Mouse (Mus musculus) CH12.LX (cell line): ENCODE results near the gene Prep. TPM values are rescaled to one million over a fixed set of nuclear protein-coding genes. Genes with fewer than 3 reads are reported as not detected.
"Not testable (repeated sequence)": the region's sequence is repeated elsewhere in the genome, so short reads cannot be mapped to it uniquely, and the experiment has no call there.

Experiments used
- DNase-seq: peaks from one replicate; pipeline ENCODE4 v3.0.0-alpha.2; 2013; ENCODE audit errors: extremely low read depth
- H3K27ac ChIP-seq: 2 replicates; pipeline ENCODE4 v1.5.1; 2012; ENCODE audit warnings: low read depth, mild to moderate bottlenecking, control low read depth, moderate library complexity; ENCODE audit not compliant: insufficient read depth
- H3K27me3 ChIP-seq: replicated peaks from 2 replicates; pipeline ENCODE3; 2012; ENCODE audit warnings: inconsistent platforms
- H3K36me3 ChIP-seq, 2 experiments: replicated peaks in 1 of 2; 2 replicates each; pipeline versions ENCODE3 to v1.6.1; 2012; ENCODE audit warnings: inconsistent platforms in 1 of 2, low read length in 1 of 2, mild to moderate bottlenecking in 1 of 2, mixed read lengths in 1 of 2, moderate library complexity in 1 of 2; ENCODE audit not compliant: control insufficient read depth in 1 of 2, insufficient read depth in 1 of 2
- H3K4me1 ChIP-seq, 2 experiments: 2 replicates each; pipeline ENCODE4 v1.6.1; 2012; ENCODE audit warnings: inconsistent platforms in 1 of 2, moderate library complexity in 1 of 2; ENCODE audit not compliant: insufficient read depth in 2 of 2, control insufficient read depth in 1 of 2
- H3K4me2 ChIP-seq: 2 replicates; pipeline ENCODE4 v1.6.1; 2012; ENCODE audit warnings: low read depth, mild to moderate bottlenecking, control low read depth; ENCODE audit not compliant: poor library complexity, insufficient read depth, severe bottlenecking
- H3K4me3 ChIP-seq, 3 experiments: fragments of 150-350 bp in 1 of 3; sonication (generic) in 1 of 3; replicated peaks in 1 of 3; 2 replicates each; pipeline versions ENCODE3 to v1.5.1; 2011 to 2012; ENCODE audit warnings: low read depth in 2 of 3, low read length in 2 of 3, mild to moderate bottlenecking in 2 of 3, moderate library complexity in 2 of 3, control low read depth in 1 of 3, improper control_type of control experiment in 1 of 3, inconsistent platforms in 1 of 3, mixed read lengths in 1 of 3; ENCODE audit not compliant: poor library complexity in 1 of 3
- H3K79me2 ChIP-seq: replicated peaks from 2 replicates; pipeline ENCODE4 v1.6.1; 2012; ENCODE audit warnings: mild to moderate bottlenecking, moderate library complexity; ENCODE audit not compliant: control insufficient read depth, poor library complexity, insufficient read depth, severe bottlenecking; ENCODE audit errors: extremely low read depth
- H3K9ac ChIP-seq: 2 replicates; pipeline ENCODE4 v1.6.1; 2012; ENCODE audit warnings: low read depth, mild to moderate bottlenecking, control low read depth, moderate library complexity; ENCODE audit not compliant: insufficient read depth
- H3K9me3 ChIP-seq: replicated peaks from 2 replicates; pipeline ENCODE3; 2012; ENCODE audit warnings: low read length, inconsistent platforms, mixed read lengths
- BHLHE40 ChIP-seq: IDR thresholded peaks from 2 replicates; pipeline ENCODE4 v1.6.1; 2011; ENCODE audit warnings: mild to moderate bottlenecking, low read depth, low read length, improper control_type of control experiment
- CHD1 ChIP-seq: IDR thresholded peaks from 2 replicates; pipeline ENCODE4 v1.6.1; 2012; ENCODE audit warnings: low read depth, low read length, improper control_type of control experiment, inconsistent platforms
- E2F4 ChIP-seq: IDR thresholded peaks from 2 replicates; pipeline ENCODE4 v1.6.1; 2011; ENCODE audit warnings: low read depth, low read length, improper control_type of control experiment; ENCODE audit not compliant: insufficient replicate concordance
- HCFC1 ChIP-seq: IDR thresholded peaks from 2 replicates; pipeline ENCODE4 v1.6.1; 2012; ENCODE audit warnings: low read depth, mild to moderate bottlenecking, inconsistent platforms, low read length, improper control_type of control experiment
- IRF4 ChIP-seq: IDR thresholded peaks from 2 replicates; pipeline ENCODE4 v1.6.1; 2014; ENCODE audit warnings: low read depth, mild to moderate bottlenecking, inconsistent platforms, low read length, improper control_type of control experiment
- JUN ChIP-seq: IDR thresholded peaks from 2 replicates; pipeline ENCODE4 v1.6.1; 2011; ENCODE audit warnings: low read depth, mild to moderate bottlenecking, low read length, improper control_type of control experiment, moderate library complexity; ENCODE audit not compliant: insufficient read depth
- MAFK ChIP-seq: IDR thresholded peaks from 2 replicates; pipeline ENCODE4 v1.6.1; 2011; ENCODE audit warnings: low read length, improper control_type of control experiment; ENCODE audit not compliant: insufficient replicate concordance
- MEF2A ChIP-seq: IDR thresholded peaks from 2 replicates; pipeline ENCODE4 v1.6.1; 2014; ENCODE audit warnings: low read depth, mild to moderate bottlenecking, inconsistent platforms, low read length, improper control_type of control experiment, borderline replicate concordance
- NELFE ChIP-seq: IDR thresholded peaks from 2 replicates; pipeline ENCODE4 v1.6.1; 2011; ENCODE audit warnings: low read depth, low read length, improper control_type of control experiment
- NRF1 ChIP-seq: IDR thresholded peaks from 2 replicates; pipeline ENCODE4 v1.6.1; 2014; ENCODE audit warnings: low read depth, mild to moderate bottlenecking, inconsistent platforms, low read length, improper control_type of control experiment, moderate library complexity
- PAX5 ChIP-seq: IDR thresholded peaks from 2 replicates; pipeline ENCODE4 v1.6.1; 2012; ENCODE audit warnings: low read length, inconsistent platforms, mixed read lengths
- POLR2A ChIP-seq: IDR thresholded peaks from 2 replicates; pipeline ENCODE4 v1.6.1; 2011; ENCODE audit warnings: low read depth, mild to moderate bottlenecking, improper control_type of control experiment, low read length
- SMC3 ChIP-seq: IDR thresholded peaks from 2 replicates; pipeline ENCODE4 v1.6.1; 2011; ENCODE audit warnings: low read depth, low read length, improper control_type of control experiment
- USF2 ChIP-seq: conservative IDR thresholded peaks from 2 replicates; pipeline ENCODE4 v1.6.1; 2011; ENCODE audit warnings: low read depth, low read length, improper control_type of control experiment
- ZNF384 ChIP-seq: IDR thresholded peaks from 2 replicates; pipeline ENCODE4 v1.6.1; 2012; ENCODE audit warnings: low read depth, low read length, improper control_type of control experiment, inconsistent platforms
- dilution Hi-C: fragments of 300-500 bp; cut with MboI; formaldehyde crosslinking; loops from 2 replicates; pipeline ENCODE4 v1.14.3; 2020; ENCODE audit warnings: low sequenced_read_pairs; ENCODE audit not compliant: extremely low pct_unique_long_range_greater_than_20kb, extremely low pct_ligation_motif_present
- in situ Hi-C: fragments of 300-500 bp; cut with MboI; formaldehyde crosslinking; loops from 3 replicates; pipeline ENCODE4 v1.14.3; 2019; ENCODE audit warnings: low sequenced_read_pairs, low pct_ligation_motif_present, low pct_unique_long_range_greater_than_20kb, mixed read lengths
- polyA plus RNA-seq: library from polyadenylated mRNA; unstranded; fragments of >175 nt; gene quantifications from 2 replicates; pipeline ENCODE4 v1.2.1, GENCODE M21; 2012; ENCODE audit warnings: low read depth; ENCODE audit not compliant: insufficient read length
- total RNA-seq, 2 experiments: library from RNA; depleted of rRNA; stranded (reverse); fragments of 300-350 nt in 1 of 2; fragments of >200 nt in 1 of 2; gene quantifications; 2 replicates each; pipeline ENCODE4 v1.2.3; 2012 to 2014

Prep gene
- total and polyA plus RNA-seq, 3 experiments: 17.6 to 28.2 (median 25.7) TPM

- Histone ChIP-seq H3K4me3 (no peak overlapping the region), H3K79me2 (no peaks in the 10 kb centered on the region), H3K9me3 (no peaks in the 10 kb centered on the region), H3K4me1 (no peaks in the 10 kb centered on the region), H3K36me3 (no peaks in the 10 kb centered on the region), H3K9ac (no peak overlapping the region), H3K4me2 (no peak overlapping the region), H3K27me3 (no peaks in the 10 kb centered on the region), H3K27ac (no peak overlapping the region)
- dilution Hi-C loops (no loop called here), in situ Hi-C loops (no loop called here)
- no peak for DNase-seq
- TF ChIP-seq MAFK: no peak
- no peak for TF ChIP-seq USF2
- TF ChIP-seq BHLHE40: no peak
- no peak for TF ChIP-seq NRF1
- no peak for TF ChIP-seq NELFE
- no peak for TF ChIP-seq ZNF384
- no peak for TF ChIP-seq IRF4
- TF ChIP-seq MEF2A: no peak
Measured at GRCm38 (mm10) chr10:45173927-45174326, 106.9 kb downstream of the Prep start.

GRCm38 (mm10) chr10:45174345-45174744, 107.3 kb downstream of the Prep start:
- Histone ChIP-seq H3K27ac (no peak overlapping the region), H3K4me1 (no peaks in the 10 kb centered on the region), H3K36me3 (no peaks in the 10 kb centered on the region), H3K79me2 (no peaks in the 10 kb centered on the region), H3K4me2 (no peak overlapping the region), H3K27me3 (no peaks in the 10 kb centered on the region)
- DNase-seq: no peak
- TF ChIP-seq E2F4 (no peak), MAFK (no peak), SMC3 (no peak), JUN (no peak), CHD1 (no peak), ZNF384 (no peak), POLR2A (no peak), NELFE (no peak), PAX5 (no peak), HCFC1 (no peak)
- TF ChIP-seq, all 38 proteins: peak for 0
- H3K9me3 ChIP-seq: no peaks in the 10 kb centered on the region
- no peak overlapping the region for H3K4me3 ChIP-seq
- H3K9ac ChIP-seq: no peak overlapping the region
- in situ Hi-C loops: no loop called here
- dilution Hi-C loops: no loop called here

GRCm38 (mm10) chr10:45177798-45178197, 110.8 kb downstream of the Prep start, which contains the start of gene Popdc3:
Gene Popdc3, plus strand, starts transcription at chr10:45178098.
- H3K9me3 ChIP-seq, H3K4me1 ChIP-seq, H3K27ac ChIP-seq, H3K27me3 ChIP-seq, H3K4me2 ChIP-seq, H3K36me3 ChIP-seq, H3K4me3 ChIP-seq, dilution Hi-C loops, H3K79me2 ChIP-seq, H3K9ac ChIP-seq, in situ Hi-C loops, DNase-seq: not testable (repeated sequence)
